Mouse (Mus musculus): ENCODE measurements at regions not wholly inside any gene's neighbourhood (a gene's known extent, or its start where the extent isn't known, plus 50 kb on each side); places are given as distances from the start of the nearest gene placed in this dataset.

DNA sequence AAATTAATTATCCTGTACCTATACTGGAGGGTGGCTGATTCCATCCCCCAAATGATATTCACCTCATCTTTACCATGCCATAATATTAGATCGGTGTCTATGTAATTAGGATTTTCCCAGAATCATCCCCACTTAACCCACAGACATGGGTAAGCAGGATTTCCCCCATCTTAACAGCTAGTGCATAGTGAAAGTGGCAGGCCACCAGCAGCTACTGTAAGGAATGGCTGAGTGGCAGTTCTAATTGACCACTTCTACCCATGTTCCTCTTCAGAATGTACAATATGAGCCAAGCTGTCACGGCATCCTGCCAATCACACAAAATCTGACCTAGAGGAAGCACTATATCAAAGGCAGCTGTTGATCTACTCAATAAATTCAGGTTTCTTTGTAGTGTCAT, 455.8 kb downstream of the Meis1 start:
- TF ChIP-seq POLR2A (IDR thresholded peaks at IDR 0.05; ENCODE audit: low read depth, low read length) (no peak), CTCF (IDR thresholded peaks at IDR 0.05; ENCODE audit: extremely low read depth, insufficient read depth, insufficient read length, insufficient replicate concordance) (no peak)

Data from spleen, adult 2 months (tissue).